Mouse (Mus musculus) ES-CJ7 (cell line): ENCODE results near the gene A3galt2.
A peak's percentile ranks its signal among the peaks of the same experiment; 100 is the strongest.

ENCODE experiments used
- DNase-seq: peaks from one replicate; pipeline ENCODE4 v3.0.0; 2011; ENCODE audit warnings: low read depth, low spot score

The A3galt2 gene

GRCm38 (mm10) chr4:128753571-128753970 is 1.6 kb upstream of the A3galt2 start:
- DNase-seq: no peak

GRCm38 (mm10) chr4:128755900-128756299 is 736 bp downstream of the A3galt2 start:
- no peak for DNase-seq

GRCm38 (mm10) chr4:128759214-128759613 is 4.0 kb downstream of the A3galt2 start:
- DNase-seq: no peak

GRCm38 (mm10) chr4:128760029-128760428 is 4.9 kb downstream of the A3galt2 start:
- no peak for DNase-seq

GRCm38 (mm10) chr4:128766929-128767328 is 11.8 kb downstream of the A3galt2 start:
- no peak for DNase-seq

GRCm38 (mm10) chr4:128768120-128768519 is 13.0 kb downstream of the A3galt2 start:
- DNase-seq: no peak

GRCm38 (mm10) chr4:128769569-128770355 is 14.6 kb downstream of the A3galt2 start:
- no peak for DNase-seq

GRCm38 (mm10) chr4:128770698-128771097 is 15.5 kb downstream of the A3galt2 start:
- DNase-seq: no peak

- DNase-seq: no peak
Measured at GRCm38 (mm10) chr4:128773820-128774219, 18.7 kb downstream of the A3galt2 start.

GRCm38 (mm10) chr4:128774467-128774866 is 19.3 kb downstream of the A3galt2 start:
- DNase-seq: peak; percentile 70

- DNase-seq: peak; percentile 81
Measured at GRCm38 (mm10) chr4:128776568-128777289, 21.6 kb downstream of the A3galt2 start.

- DNase-seq: no peak
Measured at GRCm38 (mm10) chr4:128777593-128777992, 22.4 kb downstream of the A3galt2 start.

GRCm38 (mm10) chr4:128782037-128782436 is 26.9 kb downstream of the A3galt2 start:
- DNase-seq: no peak

GRCm38 (mm10) chr4:128782645-128783044 is 27.5 kb downstream of the A3galt2 start:
- no peak for DNase-seq

- no peak for DNase-seq
Measured at GRCm38 (mm10) chr4:128784950-128785631, 29.9 kb downstream of the A3galt2 start.

- no peak for DNase-seq
Measured at GRCm38 (mm10) chr4:128785921-128786654, 30.9 kb downstream of the A3galt2 start.

- DNase-seq: no peak
Measured at GRCm38 (mm10) chr4:128787023-128787939, 32.1 kb downstream of the A3galt2 start.

- DNase-seq: no peak
Measured at GRCm38 (mm10) chr4:128788108-128788507, 32.9 kb downstream of the A3galt2 start.

GRCm38 (mm10) chr4:128789646-128790045 is 34.5 kb downstream of the A3galt2 start:
- no peak for DNase-seq

- DNase-seq: peak; percentile 18
Measured at GRCm38 (mm10) chr4:128793710-128794109, 38.5 kb downstream of the A3galt2 start.

GRCm38 (mm10) chr4:128794198-128794597 is 39.0 kb downstream of the A3galt2 start:
- no peak for DNase-seq
